Mouse (Mus musculus): ENCODE measurements around the gene Large1. TPM values are rescaled to one million over a fixed set of nuclear protein-coding genes. Genes with fewer than 3 reads are reported as not detected.

The Large1 gene
- polyA plus RNA-seq, 1 experiment from 2014 or later: 13.4 TPM

DNA sequence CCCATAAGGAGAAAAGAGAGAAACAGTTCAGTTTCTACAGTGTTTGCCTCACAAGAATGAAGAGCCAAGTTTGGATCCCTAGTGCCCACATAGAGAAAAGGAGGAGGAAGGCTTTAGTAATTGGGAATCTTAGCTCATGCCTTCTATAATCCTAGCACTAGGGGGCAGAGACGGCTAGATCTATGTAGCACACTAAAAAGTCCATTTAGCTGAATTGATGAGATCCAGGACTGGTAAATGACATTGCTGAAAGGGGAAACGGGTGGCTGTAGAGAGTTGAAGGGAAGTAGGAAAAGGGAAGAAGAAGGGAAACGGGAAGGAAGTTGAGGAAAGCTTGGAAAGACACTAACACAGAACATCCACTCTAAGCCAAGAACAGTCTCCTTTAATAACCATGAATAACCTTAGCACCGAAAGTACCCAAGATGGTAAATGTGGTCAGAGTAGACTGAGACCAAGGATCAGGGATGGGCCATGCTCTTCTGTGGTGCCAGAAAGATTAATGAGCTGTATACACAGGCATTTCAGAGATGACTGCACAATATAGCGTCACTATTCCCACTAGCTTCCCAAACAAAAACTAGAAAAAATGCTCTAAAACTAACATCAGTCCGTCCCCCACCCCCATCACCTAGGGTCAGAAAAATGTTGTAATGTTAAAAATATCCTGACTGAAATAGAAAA is 119.8 kb downstream of the Large1 start:
- H3K27me3 ChIP-seq (ENCODE audit: control insufficient read depth, insufficient read depth, low read length): no peaks in the 10 kb centered on the region
- peak; percentile 58 for DNase-seq (ENCODE audit: low spot score)
- no peaks in the 10 kb centered on the region for H3K9me3 ChIP-seq (ENCODE audit: control insufficient read depth, low read length)
- no peak overlapping the region for H3K9ac ChIP-seq (ENCODE audit: low read depth, low read length)
- H3K4me1 ChIP-seq (replicated peaks; ENCODE audit: control insufficient read depth, insufficient read depth, low read length): no peaks in the 10 kb centered on the region
- no peak overlapping the region for H3K4me2 ChIP-seq (replicated peaks; ENCODE audit: low read depth, low read length)
- no peak overlapping the region for H3K4me3 ChIP-seq (ENCODE audit: low read depth, low read length)
- no peak overlapping the region for H3K27ac ChIP-seq (ENCODE audit: low read depth, low read length)
- H3K36me3 ChIP-seq (ENCODE audit: control insufficient read depth, insufficient read depth, low read length): no peaks in the 10 kb centered on the region
- 55% methylated on average over 6 of the region's 6 CpGs for WGBS
- ATAC-seq (ENCODE audit: low FRiP score): peak; percentile 57

DNA sequence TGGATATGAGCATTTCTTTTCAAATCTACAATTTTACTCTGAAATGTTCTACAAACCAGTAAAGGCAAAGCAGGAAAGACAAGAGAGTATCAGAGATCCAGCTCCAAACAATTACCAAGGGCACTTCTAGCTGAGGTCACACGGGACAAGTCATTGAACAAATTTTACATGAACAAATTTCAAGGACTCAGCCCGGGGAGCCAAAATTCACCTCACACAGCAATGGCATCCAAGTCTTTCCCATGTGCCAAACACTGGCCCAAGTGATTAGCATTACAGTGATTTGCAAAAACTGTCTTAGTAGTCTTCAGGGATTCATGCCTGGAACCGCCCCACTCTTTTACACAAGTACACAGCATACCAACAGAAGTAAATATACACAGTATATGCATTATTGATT is 126.5 kb downstream of the Large1 start:
- no peaks in the 10 kb centered on the region for H3K27me3 ChIP-seq (ENCODE audit: control insufficient read depth, insufficient read depth, low read length)
- WGBS: 90% methylated on average over 3 of the region's 3 CpGs
- H3K4me1 ChIP-seq (replicated peaks; ENCODE audit: control insufficient read depth, insufficient read depth, low read length): no peaks in the 10 kb centered on the region
- H3K9me3 ChIP-seq (ENCODE audit: control insufficient read depth, low read length): no peaks in the 10 kb centered on the region
- H3K4me3 ChIP-seq (ENCODE audit: low read depth, low read length): no peak overlapping the region
- no peak overlapping the region for H3K27ac ChIP-seq (ENCODE audit: low read depth, low read length)
- no peaks in the 10 kb centered on the region for H3K36me3 ChIP-seq (ENCODE audit: control insufficient read depth, insufficient read depth, low read length)
- H3K9ac ChIP-seq (ENCODE audit: low read depth, low read length): no peak overlapping the region
- no peak overlapping the region for H3K4me2 ChIP-seq (replicated peaks; ENCODE audit: low read depth, low read length)
- no peak for ATAC-seq (ENCODE audit: low FRiP score)
- DNase-seq (ENCODE audit: low spot score): no peak

DNA sequence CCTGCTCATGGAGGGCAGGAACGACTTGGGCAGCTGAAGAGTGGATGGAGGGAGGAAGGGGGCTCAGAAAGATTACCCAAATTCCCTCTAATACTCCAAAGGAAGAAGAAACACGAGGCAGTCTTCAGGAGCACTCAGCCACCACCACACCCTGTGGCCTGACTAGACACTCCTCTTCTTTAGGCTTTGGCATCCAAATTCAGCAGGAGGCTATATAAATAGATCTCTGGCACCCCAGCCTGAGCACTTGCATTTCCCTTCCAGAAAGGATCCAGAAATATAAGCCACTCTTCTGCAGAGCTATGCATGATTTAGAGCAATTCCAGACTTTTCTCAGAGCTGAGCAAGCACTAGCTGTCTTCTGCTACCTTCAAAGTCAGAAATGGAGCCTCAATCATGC is 127.7 kb downstream of the Large1 start:
- Histone ChIP-seq H3K9ac (ENCODE audit: low read depth, low read length) (no peak overlapping the region), H3K36me3 (ENCODE audit: control insufficient read depth, insufficient read depth, low read length) (no peaks in the 10 kb centered on the region), H3K27me3 (ENCODE audit: control insufficient read depth, insufficient read depth, low read length) (no peaks in the 10 kb centered on the region), H3K4me2 (replicated peaks; ENCODE audit: low read depth, low read length) (no peak overlapping the region), H3K9me3 (ENCODE audit: control insufficient read depth, low read length) (no peaks in the 10 kb centered on the region), H3K27ac (ENCODE audit: low read depth, low read length) (no peak overlapping the region), H3K4me1 (replicated peaks; ENCODE audit: control insufficient read depth, insufficient read depth, low read length) (no peaks in the 10 kb centered on the region), H3K4me3 (ENCODE audit: low read depth, low read length) (no peak overlapping the region)
- 70% methylated on average over 2 of the region's 2 CpGs for WGBS
- no peak for DNase-seq (ENCODE audit: low spot score)
- ATAC-seq (ENCODE audit: low FRiP score): no peak

DNA sequence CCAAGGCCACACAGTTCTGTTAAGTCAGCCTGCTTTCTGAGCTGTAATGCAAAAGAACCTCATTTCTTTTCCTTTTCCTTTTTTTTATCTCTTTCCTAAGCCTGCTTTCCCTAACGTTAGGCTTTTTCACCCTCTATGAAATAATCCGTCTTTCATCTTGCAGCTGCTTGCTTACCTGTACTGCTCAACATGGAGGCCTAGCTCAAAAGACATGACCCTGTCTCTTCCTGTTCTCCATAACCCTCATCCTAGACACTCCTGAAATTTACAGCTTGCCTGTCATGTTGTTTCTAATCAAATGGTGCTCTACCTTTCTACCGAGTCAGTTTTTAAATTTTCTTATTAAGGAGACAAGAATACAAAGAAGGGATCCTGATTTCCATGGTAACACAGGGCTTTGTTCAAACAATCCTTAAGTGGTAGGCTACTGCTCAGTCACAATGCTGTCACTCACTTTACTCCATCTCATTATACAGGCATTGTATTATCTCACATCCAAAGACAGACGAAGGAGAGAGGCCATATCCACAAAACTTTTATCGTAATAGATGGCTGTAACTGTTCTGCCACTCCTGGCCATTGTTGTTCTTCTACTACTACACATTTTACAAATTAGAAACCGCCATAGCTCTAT is 134.0 kb downstream of the Large1 start:
- no peak overlapping the region for H3K9ac ChIP-seq (ENCODE audit: low read depth, low read length)
- no peak overlapping the region for H3K27ac ChIP-seq (ENCODE audit: low read depth, low read length)
- 58% methylated on average over 6 of the region's 6 CpGs for WGBS
- no peak overlapping the region for H3K4me3 ChIP-seq (ENCODE audit: low read depth, low read length)
- DNase-seq (ENCODE audit: low spot score) (no peak), ATAC-seq (ENCODE audit: low FRiP score) (no peak)
- H3K4me2 ChIP-seq (replicated peaks; ENCODE audit: low read depth, low read length): no peak overlapping the region
- no peaks in the 10 kb centered on the region for H3K4me1 ChIP-seq (replicated peaks; ENCODE audit: control insufficient read depth, insufficient read depth, low read length)
- no peaks in the 10 kb centered on the region for H3K36me3 ChIP-seq (ENCODE audit: control insufficient read depth, insufficient read depth, low read length)
- no peaks in the 10 kb centered on the region for H3K27me3 ChIP-seq (ENCODE audit: control insufficient read depth, insufficient read depth, low read length)
- no peaks in the 10 kb centered on the region for H3K9me3 ChIP-seq (ENCODE audit: control insufficient read depth, low read length)

DNA sequence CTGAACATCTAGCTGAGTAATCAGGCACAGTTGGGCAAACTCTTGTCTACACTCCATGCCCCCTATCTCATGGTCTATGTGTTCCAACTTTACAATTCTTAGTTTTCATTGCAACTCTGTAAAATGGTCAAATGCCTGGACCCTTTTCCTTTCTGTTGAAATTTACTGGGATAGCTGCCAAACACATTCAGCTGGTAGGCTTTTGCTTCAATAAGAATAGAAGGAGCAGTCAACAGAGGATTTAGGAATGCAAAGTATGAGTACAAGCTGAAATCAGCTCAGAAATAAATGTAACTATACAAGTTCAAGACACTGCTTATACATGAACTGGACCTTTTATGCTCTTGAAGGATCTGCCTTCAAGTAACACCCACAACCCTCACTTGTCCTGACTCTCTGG is 146.5 kb downstream of the Large1 start:
- no peaks in the 10 kb centered on the region for H3K36me3 ChIP-seq (ENCODE audit: control insufficient read depth, insufficient read depth, low read length)
- H3K27me3 ChIP-seq (ENCODE audit: control insufficient read depth, insufficient read depth, low read length): no peaks in the 10 kb centered on the region
- H3K9me3 ChIP-seq (ENCODE audit: control insufficient read depth, low read length): no peaks in the 10 kb centered on the region
- ATAC-seq (ENCODE audit: low FRiP score) (no peak), DNase-seq (ENCODE audit: low spot score) (no peak)
- H3K9ac ChIP-seq (ENCODE audit: low read depth, low read length): no peak overlapping the region
- H3K4me1 ChIP-seq (replicated peaks; ENCODE audit: control insufficient read depth, insufficient read depth, low read length): no peaks in the 10 kb centered on the region
- no peak overlapping the region for H3K27ac ChIP-seq (ENCODE audit: low read depth, low read length)
- H3K4me2 ChIP-seq (replicated peaks; ENCODE audit: low read depth, low read length): no peak overlapping the region
- H3K4me3 ChIP-seq (ENCODE audit: low read depth, low read length): no peak overlapping the region

DNA sequence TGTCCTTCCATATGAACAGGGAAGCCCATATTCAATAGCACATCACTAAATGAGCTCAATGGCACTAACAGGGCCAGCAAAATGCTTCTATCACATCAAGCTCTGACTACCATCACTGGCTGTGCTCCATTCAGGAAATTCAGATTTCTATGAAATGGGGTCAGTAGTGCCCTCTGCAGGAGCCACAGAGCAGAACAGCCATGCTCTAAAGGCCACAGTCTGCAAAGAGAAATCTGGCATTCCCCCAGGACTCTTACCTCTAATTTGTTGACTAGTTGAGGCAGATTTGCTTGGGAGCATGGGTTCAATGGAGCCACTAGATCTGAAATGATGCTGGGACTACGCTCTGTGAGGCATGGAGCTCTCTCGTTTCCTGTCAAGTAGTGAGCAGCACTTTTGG is 151.5 kb downstream of the Large1 start:
- H3K4me3 ChIP-seq (ENCODE audit: low read depth, low read length): no peak overlapping the region
- H3K36me3 ChIP-seq (ENCODE audit: control insufficient read depth, insufficient read depth, low read length): no peaks in the 10 kb centered on the region
- H3K4me2 ChIP-seq (replicated peaks; ENCODE audit: low read depth, low read length): no peak overlapping the region
- H3K9ac ChIP-seq (ENCODE audit: low read depth, low read length): no peak overlapping the region
- H3K27me3 ChIP-seq (ENCODE audit: control insufficient read depth, insufficient read depth, low read length): no peaks in the 10 kb centered on the region
- WGBS: 81% methylated on average over 2 of the region's 2 CpGs
- no peaks in the 10 kb centered on the region for H3K4me1 ChIP-seq (replicated peaks; ENCODE audit: control insufficient read depth, insufficient read depth, low read length)
- H3K27ac ChIP-seq (ENCODE audit: low read depth, low read length): no peak overlapping the region
- H3K9me3 ChIP-seq (ENCODE audit: control insufficient read depth, low read length): no peaks in the 10 kb centered on the region
- DNase-seq (ENCODE audit: low spot score) (peak; percentile 2), ATAC-seq (ENCODE audit: low FRiP score) (no peak)

DNA sequence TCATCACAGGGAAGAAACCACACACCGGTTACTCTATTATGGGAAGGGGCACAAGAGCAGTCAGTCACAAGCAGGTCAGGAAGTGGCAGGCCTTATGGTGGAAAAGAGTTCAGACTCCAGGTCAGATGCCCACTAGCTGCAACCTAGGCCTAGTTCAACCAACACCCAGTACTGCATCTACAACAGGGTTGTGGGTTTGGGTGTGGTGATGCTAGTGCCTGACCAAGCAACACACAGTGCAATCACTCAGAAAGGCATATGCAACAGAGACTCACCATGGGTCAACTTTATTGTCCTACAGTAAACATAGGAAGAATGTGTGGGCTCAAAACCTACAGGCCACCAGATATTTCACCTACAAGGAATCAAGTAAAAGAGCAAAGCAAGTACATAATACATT is 155.6 kb downstream of the Large1 start:
- no peaks in the 10 kb centered on the region for H3K4me1 ChIP-seq (replicated peaks; ENCODE audit: control insufficient read depth, insufficient read depth, low read length)

DNA sequence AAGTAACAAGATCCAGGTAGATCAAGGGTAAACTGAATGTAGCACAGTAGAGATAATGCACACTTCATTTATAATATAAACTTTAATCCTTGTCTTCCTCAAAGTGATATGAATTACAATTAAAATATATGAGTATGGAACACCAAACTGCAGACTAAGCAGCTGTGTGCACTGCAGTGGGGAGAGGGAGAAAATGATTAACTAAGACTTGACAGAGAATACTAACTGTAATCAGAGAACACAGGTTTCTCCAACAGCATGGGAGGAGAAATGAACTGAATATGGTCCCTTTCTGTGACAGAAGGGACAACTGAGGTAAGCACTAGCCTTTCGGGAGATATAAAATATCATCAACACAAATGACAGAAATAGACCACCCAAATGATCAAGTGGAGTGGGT is 164.7 kb downstream of the Large1 start:
- H3K9ac ChIP-seq (ENCODE audit: low read depth, low read length): no peak overlapping the region
- WGBS: 92% methylated on average over 1 of the region's 1 CpGs
- ATAC-seq (ENCODE audit: low FRiP score): no peak
- H3K27ac ChIP-seq (ENCODE audit: low read depth, low read length): no peak overlapping the region
- H3K4me1 ChIP-seq (replicated peaks; ENCODE audit: control insufficient read depth, insufficient read depth, low read length): no peaks in the 10 kb centered on the region
- no peaks in the 10 kb centered on the region for H3K9me3 ChIP-seq (ENCODE audit: control insufficient read depth, low read length)
- DNase-seq (ENCODE audit: low spot score): no peak
- no peaks in the 10 kb centered on the region for H3K27me3 ChIP-seq (ENCODE audit: control insufficient read depth, insufficient read depth, low read length)
- H3K36me3 ChIP-seq (ENCODE audit: control insufficient read depth, insufficient read depth, low read length): no peaks in the 10 kb centered on the region
- no peak overlapping the region for H3K4me3 ChIP-seq (ENCODE audit: low read depth, low read length)
- H3K4me2 ChIP-seq (replicated peaks; ENCODE audit: low read depth, low read length): no peak overlapping the region

More for the DNA sequence above, 155.6 kb downstream of the Large1 start:
- 92% methylated on average over 1 of the region's 1 CpGs for WGBS
- ATAC-seq (ENCODE audit: low FRiP score) (no peak), DNase-seq (ENCODE audit: low spot score) (no peak)
- H3K4me3 ChIP-seq (ENCODE audit: low read depth, low read length): no peak overlapping the region
- no peaks in the 10 kb centered on the region for H3K27me3 ChIP-seq (ENCODE audit: control insufficient read depth, insufficient read depth, low read length)
- H3K4me2 ChIP-seq (replicated peaks; ENCODE audit: low read depth, low read length): no peak overlapping the region
- no peak overlapping the region for H3K27ac ChIP-seq (ENCODE audit: low read depth, low read length)
- no peaks in the 10 kb centered on the region for H3K9me3 ChIP-seq (ENCODE audit: control insufficient read depth, low read length)
- H3K36me3 ChIP-seq (ENCODE audit: control insufficient read depth, insufficient read depth, low read length): no peaks in the 10 kb centered on the region
- no peak overlapping the region for H3K9ac ChIP-seq (ENCODE audit: low read depth, low read length)

DNA sequence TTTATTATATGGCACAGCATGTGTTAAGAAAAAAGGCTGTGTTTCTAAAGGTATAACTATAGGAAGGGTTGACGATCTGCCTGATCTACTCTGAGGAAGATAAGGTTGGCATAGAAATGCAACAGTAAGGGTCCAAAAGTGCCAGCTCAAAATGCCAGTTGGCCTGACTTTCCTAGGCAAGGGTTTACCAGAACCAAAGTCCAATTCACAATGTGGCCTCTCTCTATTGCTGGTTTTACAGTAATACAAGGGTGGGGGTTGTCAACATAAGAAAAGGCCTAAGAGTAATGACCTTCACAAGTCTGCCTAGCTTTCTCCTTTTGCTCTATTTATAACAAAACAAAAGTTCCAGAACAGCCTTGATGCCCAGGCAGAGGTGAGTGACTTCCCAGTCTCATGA is 166.0 kb downstream of the Large1 start:
- WGBS: 93% methylated on average over 1 of the region's 1 CpGs
- no peak overlapping the region for H3K27ac ChIP-seq (ENCODE audit: low read depth, low read length)
- no peaks in the 10 kb centered on the region for H3K27me3 ChIP-seq (ENCODE audit: control insufficient read depth, insufficient read depth, low read length)
- ATAC-seq (ENCODE audit: low FRiP score) (no peak), DNase-seq (ENCODE audit: low spot score) (no peak)
- H3K4me2 ChIP-seq (replicated peaks; ENCODE audit: low read depth, low read length): no peak overlapping the region
- H3K9me3 ChIP-seq (ENCODE audit: control insufficient read depth, low read length): no peaks in the 10 kb centered on the region
- no peak overlapping the region for H3K9ac ChIP-seq (ENCODE audit: low read depth, low read length)
- H3K4me3 ChIP-seq (ENCODE audit: low read depth, low read length): no peak overlapping the region
- H3K36me3 ChIP-seq (ENCODE audit: control insufficient read depth, insufficient read depth, low read length): no peaks in the 10 kb centered on the region
- H3K4me1 ChIP-seq (replicated peaks; ENCODE audit: control insufficient read depth, insufficient read depth, low read length): no peaks in the 10 kb centered on the region

Measured in hindbrain, embryonic 11.5 days (tissue).